Mouse (Mus musculus) fat pad, adult 2 months (tissue): ENCODE results near the gene Slc22a17.

Source experiments
- DNase-seq: peaks from one replicate; pipeline ENCODE4 v3.0.0-alpha.2; 2011; ENCODE audit warnings: low read depth, low spot score; ENCODE audit errors: extremely low read depth

Gene Slc22a17

DNA sequence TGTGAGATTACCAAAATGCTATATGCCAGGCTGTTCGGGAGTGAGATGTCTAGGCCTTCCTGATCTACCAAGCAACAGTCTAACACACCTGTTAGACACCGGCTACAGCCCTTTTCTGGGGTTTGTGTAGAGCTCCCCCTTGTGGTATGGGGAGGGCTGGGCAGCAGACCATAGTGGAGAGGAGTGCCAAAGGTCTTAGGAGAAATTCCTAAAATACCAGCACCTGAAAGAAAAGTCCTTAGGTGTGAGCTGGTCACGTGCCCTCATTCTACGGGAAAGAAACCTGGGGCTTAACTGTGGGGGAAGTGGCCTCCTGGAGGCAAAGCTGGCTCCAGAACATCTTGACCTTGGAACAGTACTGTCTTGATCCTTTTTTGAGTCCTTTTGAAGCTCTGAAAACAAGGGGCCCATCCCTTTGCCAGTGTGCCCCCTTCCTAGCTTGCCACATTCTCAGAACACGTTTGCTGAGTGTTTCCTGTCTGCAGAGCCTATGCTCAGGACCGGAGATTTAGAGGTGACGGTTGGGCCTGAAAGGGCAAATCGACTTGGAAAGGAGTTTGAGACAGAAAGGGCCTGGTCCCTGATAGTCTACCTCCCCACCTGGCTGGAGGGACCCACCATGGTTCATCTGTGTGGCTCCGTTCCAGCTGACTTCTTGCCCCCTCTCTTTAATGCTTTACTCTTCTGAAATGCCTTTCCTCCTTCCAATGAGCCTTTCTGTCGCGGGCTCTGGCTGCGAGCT is 26.7 kb upstream of the Slc22a17 start:
- no peak for DNase-seq

DNA sequence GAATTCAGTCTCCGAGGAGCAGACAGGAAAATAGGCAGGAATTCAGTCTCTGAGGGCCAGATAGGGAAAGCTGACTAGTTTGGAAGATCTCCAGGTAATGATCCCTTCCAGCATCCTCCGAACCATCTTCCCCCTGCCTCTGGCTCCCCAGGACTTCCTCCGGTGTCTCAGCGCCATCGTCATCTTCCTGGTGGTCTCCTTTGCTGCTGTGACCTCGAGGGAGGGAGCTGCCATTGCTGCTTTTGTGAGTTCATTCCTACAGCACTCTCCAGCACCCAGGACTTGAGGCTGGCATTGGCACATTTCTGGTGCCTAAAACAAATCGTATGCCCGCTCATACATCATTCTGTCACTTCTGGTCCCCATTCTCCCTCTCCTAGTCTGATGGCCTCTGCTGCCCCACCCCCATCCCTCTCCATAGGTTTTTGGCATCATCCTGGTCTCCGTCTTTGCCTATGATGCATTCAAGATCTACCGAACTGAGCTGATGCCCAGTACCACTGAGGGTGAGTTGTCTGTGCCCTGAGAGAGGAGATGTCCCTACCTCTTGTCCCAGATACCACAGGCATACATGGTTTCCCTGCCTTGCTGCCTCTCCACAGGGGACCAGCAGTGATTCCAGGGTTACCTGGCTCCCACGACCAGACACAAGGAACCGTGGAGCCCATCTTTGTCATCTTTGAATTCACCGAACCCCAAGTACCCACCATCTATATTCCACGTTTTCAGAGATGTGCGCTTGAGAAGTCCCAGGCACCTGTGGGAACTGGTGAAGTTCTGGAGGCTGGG is 25.7 kb upstream of the Slc22a17 start:
- DNase-seq = no peak

DNA sequence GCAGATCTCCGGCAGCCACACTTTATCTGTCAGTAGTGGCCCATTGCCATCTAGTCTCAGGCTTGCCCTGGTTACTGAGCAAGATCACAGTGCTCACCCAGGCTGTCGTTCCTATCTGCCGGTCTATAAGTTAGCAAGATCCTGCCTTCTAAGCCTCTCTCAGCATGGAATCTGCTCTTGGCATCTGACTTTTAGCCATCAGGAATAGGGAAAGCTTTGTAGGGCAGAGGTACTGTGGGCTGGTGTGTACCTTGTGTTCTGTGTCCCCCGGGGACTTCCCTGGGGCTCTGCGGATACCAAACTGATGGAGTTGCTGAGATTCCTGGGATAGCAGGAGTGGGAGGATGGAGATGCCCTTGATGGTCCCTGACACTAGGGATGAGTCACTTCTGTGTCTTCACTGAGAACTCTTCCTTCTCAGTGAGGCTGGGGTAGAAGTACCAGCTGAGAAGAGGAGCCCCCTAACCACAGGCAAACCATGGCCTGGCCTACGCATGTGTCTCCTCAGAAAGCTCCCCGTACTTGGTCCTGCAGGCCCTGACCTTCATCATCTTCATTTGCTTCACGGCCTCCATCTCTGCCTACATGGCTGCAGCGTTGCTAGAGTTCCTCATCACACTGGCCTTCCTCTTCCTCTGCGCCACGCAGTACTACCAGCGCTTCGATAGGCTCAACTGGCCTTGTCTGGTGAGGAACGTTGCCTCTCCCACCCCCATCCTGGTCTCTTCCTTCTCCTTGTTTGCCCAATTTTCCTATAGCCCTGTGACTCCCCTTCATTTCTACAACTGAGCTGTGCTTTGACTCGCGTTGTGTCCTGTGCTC is 24.6 kb upstream of the Slc22a17 start:
- DNase-seq = no peak

GRCm38 (mm10) chr14:54936831-54937160 is 23.9 kb upstream of the Slc22a17 start:
- no peak for DNase-seq

GRCm38 (mm10) chr14:54935904-54936830 is 23.2 kb upstream of the Slc22a17 start, which contains the start of gene Cmtm5:
Gene Cmtm5, plus strand, starts transcription at chr14:54936261.
- no peak for DNase-seq

DNA sequence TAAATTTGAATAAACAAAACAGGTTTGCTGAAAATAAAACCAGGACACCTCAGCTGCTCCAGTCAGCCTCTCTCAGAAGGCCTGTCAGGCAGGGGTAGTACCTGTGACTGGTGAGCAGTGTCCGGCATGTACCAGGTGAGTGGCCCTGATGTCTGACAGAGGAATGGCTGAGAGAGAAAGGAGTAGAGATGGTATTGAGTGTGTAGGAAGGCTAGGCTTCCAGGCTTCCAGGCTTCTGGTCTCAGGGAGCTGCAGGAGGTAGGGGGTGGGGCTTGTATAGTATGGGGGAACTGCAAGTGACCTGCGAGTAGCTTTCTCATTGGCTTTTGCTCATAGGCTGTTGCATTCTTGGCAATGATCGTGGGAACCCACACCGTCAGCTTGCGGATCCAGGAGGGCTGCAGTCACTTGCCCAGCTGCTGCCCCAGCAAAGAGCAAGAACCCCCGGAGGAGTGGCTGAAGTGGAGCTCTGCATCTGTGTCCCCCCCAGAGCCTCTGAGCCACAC is 19.8 kb upstream of the Slc22a17 start, which contains the start of gene Il25:
Il25 (plus strand) TSS at position 51 of the 506 bp plus-strand sequence.
- DNase-seq = no peak

DNA sequence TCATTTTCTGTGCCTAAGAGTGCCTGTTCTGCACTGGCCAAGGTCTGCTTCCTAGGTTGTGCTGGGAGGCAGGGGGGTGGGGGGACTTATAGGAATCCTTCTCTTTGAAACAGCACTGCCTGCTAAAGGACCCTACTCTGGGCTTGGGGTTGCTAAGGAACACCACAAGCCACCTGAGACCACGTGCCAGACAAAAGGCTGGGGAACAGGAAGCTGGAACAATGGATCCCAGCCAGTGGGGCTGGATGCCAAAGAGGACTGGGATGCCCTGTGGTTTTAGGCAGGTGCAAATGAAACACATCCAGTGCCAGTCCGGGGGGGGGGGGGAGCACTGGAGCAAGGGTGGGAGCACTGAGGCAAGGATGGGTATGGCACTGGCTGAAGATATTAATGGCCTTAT is 17.5 kb upstream of the Slc22a17 start:
- DNase-seq = peak; percentile 64

- peak; percentile 54 for DNase-seq
Measured at GRCm38 (mm10) chr14:54929801-54930200, 16.9 kb upstream of the Slc22a17 start.

- peak; percentile 81 for DNase-seq
Measured at GRCm38 (mm10) chr14:54927296-54927695, 14.4 kb upstream of the Slc22a17 start.

GRCm38 (mm10) chr14:54926401-54927158 is 13.6 kb upstream of the Slc22a17 start:
- peak; percentile 76 for DNase-seq

DNA sequence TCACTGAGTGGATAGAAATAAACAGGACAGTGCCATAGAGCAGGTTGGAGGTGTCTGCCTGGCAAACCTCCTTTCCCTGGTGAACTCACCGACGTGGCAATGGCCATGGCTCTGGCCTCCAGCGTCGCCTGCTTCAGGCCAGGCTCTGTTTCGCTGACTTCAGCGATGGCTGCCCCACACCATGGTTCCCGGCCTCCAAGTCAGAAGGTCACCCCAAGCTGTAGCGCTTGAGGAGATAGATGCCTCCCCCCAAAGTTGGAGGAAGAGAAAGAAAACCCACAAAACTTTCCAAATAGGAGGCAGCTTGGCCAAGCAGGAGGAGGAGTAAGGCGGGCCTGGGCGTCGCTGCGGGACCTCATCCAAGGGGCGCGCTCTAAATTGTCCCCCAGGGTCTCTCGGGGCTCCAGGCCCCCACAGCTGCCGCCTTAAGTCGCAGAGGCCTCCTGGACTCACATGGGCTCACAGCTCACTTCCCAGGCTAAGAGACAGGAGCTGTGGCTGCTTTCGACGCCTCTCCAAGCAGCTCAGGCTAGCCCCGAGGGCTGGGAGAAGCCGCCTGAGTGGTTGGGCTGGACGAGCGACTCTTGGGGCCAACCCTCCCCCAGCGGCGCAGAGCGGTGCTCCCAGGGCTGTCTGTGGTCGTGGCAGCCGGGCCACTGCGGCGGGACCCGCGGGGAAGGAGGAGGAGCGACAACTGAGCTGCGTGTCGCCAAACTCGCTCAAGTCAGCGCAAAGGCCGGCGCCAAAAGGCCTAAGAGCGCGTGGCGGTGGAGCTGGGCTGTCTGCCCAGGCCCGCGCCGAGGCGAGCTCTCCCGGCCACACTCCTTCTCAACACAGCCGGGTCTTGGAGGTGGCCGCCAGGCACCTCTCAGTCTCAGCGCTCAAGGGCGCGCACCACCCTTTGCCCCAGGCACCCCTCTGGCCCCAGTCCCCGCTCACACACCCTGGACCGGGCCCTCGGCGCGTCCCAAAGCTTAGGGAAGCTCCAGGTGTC is 12.7 kb upstream of the Slc22a17 start, which contains the start of gene Efs:
Efs (minus strand) TSS at position 778 of the 994 bp plus-strand sequence.
- peak; percentile 45 for DNase-seq

GRCm38 (mm10) chr14:54924641-54925348 is 11.9 kb upstream of the Slc22a17 start:
- peak; percentile 84 for DNase-seq

DNA sequence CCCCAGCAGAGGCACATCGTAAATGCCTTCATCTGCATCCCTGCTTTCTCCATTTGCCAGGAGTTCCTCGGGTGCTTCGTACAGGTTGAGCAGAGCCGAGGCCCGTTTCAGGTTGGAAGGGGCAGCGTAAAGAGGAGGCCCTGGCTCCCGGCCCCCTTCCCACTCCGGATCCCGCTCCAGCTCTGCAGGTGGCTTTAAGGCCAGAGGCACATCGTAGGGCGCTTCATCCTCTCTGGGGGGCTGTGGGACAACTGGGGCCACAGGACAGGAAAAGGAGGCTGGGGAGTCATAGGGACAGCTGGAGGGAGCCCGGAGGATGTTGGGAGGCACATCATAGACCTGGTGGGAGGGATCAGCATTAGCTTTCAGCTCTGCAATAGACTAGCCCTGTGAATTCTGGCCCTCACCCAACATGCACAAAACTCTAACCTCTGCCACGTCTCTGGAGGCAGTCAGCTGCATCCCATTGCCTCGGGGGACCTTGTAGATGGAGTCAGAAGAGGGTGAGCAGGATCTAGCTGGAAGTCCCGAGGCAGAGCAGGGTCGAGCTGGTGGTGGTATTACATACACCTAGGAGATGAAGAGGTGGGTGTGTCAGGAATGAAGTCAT is 7.2 kb upstream of the Slc22a17 start:
- DNase-seq = no peak

DNA sequence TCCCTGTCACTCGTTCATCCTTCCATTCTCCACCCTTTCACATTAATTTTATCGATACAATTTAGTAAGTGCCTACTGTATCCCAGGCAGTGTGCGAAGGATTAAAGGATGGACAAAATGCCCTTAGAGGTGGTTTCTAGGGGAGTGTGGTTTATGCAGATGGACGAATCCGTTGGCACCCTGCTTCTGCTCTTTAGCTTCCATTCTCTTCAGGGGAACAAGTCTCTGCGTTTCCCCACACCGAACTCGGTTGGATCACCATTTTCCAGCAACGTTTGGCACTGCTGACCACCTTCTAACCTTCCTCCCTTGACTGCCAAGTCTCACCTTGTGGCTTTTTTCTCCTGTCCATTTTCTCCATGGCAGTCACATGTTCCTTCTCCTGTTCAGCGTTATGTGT is 411 bp upstream of the Slc22a17 start:
- no peak for DNase-seq

- no peak for DNase-seq
Measured at GRCm38 (mm10) chr14:54912109-54912850, 652 bp downstream of the Slc22a17 start.

DNA sequence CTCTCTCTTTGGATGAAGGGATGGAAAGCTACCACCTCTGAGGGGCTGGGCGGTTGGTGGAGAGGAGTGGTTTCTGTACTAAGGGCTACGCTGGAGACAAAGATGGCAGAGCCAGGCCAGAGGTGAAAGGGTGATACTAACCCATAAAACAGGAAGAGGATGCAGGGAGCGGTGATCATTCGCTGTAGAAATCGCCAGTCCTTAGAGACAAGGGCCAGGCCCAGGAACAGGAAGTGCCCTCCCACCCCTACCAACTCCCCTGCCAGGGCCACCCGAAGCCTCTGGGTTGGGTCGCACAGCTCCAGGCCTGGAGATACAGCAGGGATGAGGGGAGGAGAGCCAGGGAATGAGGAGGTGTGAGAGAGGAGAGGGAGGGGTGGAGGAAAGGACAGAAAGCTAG is 4.2 kb downstream of the Slc22a17 start:
- no peak for DNase-seq
